18 mouse cellular contexts compared by ENCODE assay signal in genomic region chr19:14772794-14773193, GRCm38 (mm10).
DNase-seq lines count a peak whose midpoint lies in the region; ATAC-seq and TF ChIP-seq lines count a peak whose summit lies in the region.
"Had no signal": no experiment of that assay in that cellular context is flagged by ENCODE, and none has a peak within 500 bp of the region (broad histone marks: within the 10 kb centered on the region; RNA-seq: fewer than 3 reads in every experiment).

No protein-coding gene starts in this region.

- no peak for TF ChIP-seq CTCF in brain, embryonic 14.5 days (IDR thresholded peaks at IDR 0.05; ENCODE audit: borderline replicate concordance, extremely low read depth, insufficient read depth, insufficient read length)

- H3K4me2 ChIP-seq in heart, embryonic 14.5 days (ENCODE audit: low read length), result no peak overlapping the region
- H3K4me2 ChIP-seq in heart, embryonic 16.5 days (ENCODE audit: low read depth, low read length), result no peak overlapping the region
- no peak overlapping the region for H3K4me2 ChIP-seq in heart, embryonic 12.5 days
- H3K4me2 ChIP-seq: embryonic facial prominence, embryonic 12.5 days; forebrain, embryonic 13.5 days; forebrain, embryonic 15.5 days had no signal

- H3K27me3 ChIP-seq in heart, embryonic 14.5 days (ENCODE audit: control insufficient read depth, insufficient read depth, low read length), result 0 out of 2 replicates have a peak, but pooled peaks cover 6% of the 10 kb centered on the region
- no peaks in the 10 kb centered on the region for H3K27me3 ChIP-seq in heart, embryonic 16.5 days (ENCODE audit: control insufficient read depth, insufficient read depth, low read length)
- H3K27me3 ChIP-seq in heart, embryonic 12.5 days (replicated peaks), result peaks cover 7% of the 10 kb centered on the region
- H3K27me3 ChIP-seq: embryonic facial prominence, embryonic 12.5 days; forebrain, embryonic 13.5 days; forebrain, embryonic 15.5 days had no signal

- TF ChIP-seq POLR2A in brain, embryonic 14.5 days (IDR thresholded peaks at IDR 0.05; ENCODE audit: borderline replicate concordance, extremely low read depth, insufficient read depth, insufficient read length, poor library complexity, severe bottlenecking), result no peak

- H3K4me3 ChIP-seq in heart, embryonic 14.5 days (ENCODE audit: control insufficient read depth in 1 of 2, insufficient read depth in 1 of 2, low read depth in 1 of 2, low read length in 2 of 2), result no peak overlapping the region
- no peak overlapping the region for H3K4me3 ChIP-seq in heart, embryonic 16.5 days (ENCODE audit: low read length)
- H3K4me3 ChIP-seq in heart, embryonic 12.5 days, result no peak overlapping the region
- H3K4me3 ChIP-seq: embryonic facial prominence, embryonic 10.5 days; embryonic facial prominence, embryonic 12.5 days; forebrain, embryonic 13.5 days; forebrain, embryonic 15.5 days had no signal

- H3K9ac ChIP-seq in heart, embryonic 14.5 days (ENCODE audit: low read length), result no peak overlapping the region
- no peak overlapping the region for H3K9ac ChIP-seq in heart, embryonic 16.5 days (ENCODE audit: low read length)
- no peak overlapping the region for H3K9ac ChIP-seq in heart, embryonic 12.5 days
- H3K9ac ChIP-seq: embryonic facial prominence, embryonic 12.5 days; forebrain, embryonic 13.5 days; forebrain, embryonic 15.5 days had no signal

- H3K36me3 ChIP-seq in heart, embryonic 14.5 days (ENCODE audit: control insufficient read depth, insufficient read depth, low read length), result no peaks in the 10 kb centered on the region
- H3K36me3 ChIP-seq in heart, embryonic 16.5 days (ENCODE audit: control insufficient read depth, insufficient read depth), result no peaks in the 10 kb centered on the region
- no peaks in the 10 kb centered on the region for H3K36me3 ChIP-seq in heart, embryonic 12.5 days
- H3K36me3 ChIP-seq: embryonic facial prominence, embryonic 10.5 days; embryonic facial prominence, embryonic 12.5 days; forebrain, embryonic 15.5 days had no signal

- no peak for DNase-seq in heart, postnatal 10 days
- peak; percentile 27 for DNase-seq in brain, embryonic 14.5 days (ENCODE audit: low read depth)
- no peak for DNase-seq in kidney, postnatal 25 days
- DNase-seq: adrenal gland, adult 2 months; adrenal gland, postnatal 10 days; adrenal gland, postnatal 25 days; cerebellum, adult 11-12 months; cerebellum, adult 2 months; cerebellum, adult 9-10 months; cerebellum, postnatal 10 days; cerebellum, postnatal 25 days had no signal

- ATAC-seq in heart, embryonic 14.5 days (ENCODE audit: insufficient number of reproducible peaks, insufficient read depth, low FRiP score, low read depth), result no peak
- peak; percentile 70 for ATAC-seq in heart, embryonic 16.5 days (replicated peaks; ENCODE audit: extremely low read depth, insufficient read depth, low FRiP score)
- no peak for ATAC-seq in heart, embryonic 12.5 days (ENCODE audit: insufficient number of reproducible peaks, low FRiP score)
- ATAC-seq: forebrain, embryonic 13.5 days; forebrain, embryonic 15.5 days had no signal

- WGBS in heart, embryonic 14.5 days, result 41% methylated on average over 2 of the region's 2 CpGs
- WGBS in heart, embryonic 16.5 days, result 53% methylated on average over 2 of the region's 2 CpGs
- 53% methylated on average over 2 of the region's 2 CpGs for WGBS in heart, embryonic 12.5 days

- H3K9me3 ChIP-seq in heart, embryonic 14.5 days (ENCODE audit: control insufficient read depth, low read length), result no peaks in the 10 kb centered on the region
- H3K9me3 ChIP-seq in heart, embryonic 16.5 days (replicated peaks; ENCODE audit: control insufficient read depth, low read length), result peaks cover 3% of the 10 kb centered on the region; the same call in 1 of the 2 replicates
- H3K9me3 ChIP-seq in heart, embryonic 12.5 days (replicated peaks), result peaks cover 4% of the 10 kb centered on the region; the same call in 1 of the 2 replicates
- H3K9me3 ChIP-seq: embryonic facial prominence, embryonic 12.5 days; forebrain, embryonic 13.5 days; forebrain, embryonic 15.5 days had no signal

- intact Hi-C loops in heart, postnatal 10 days (cut with DNase I), result no loop called here

- H3K27ac ChIP-seq in heart, embryonic 14.5 days (replicated peaks in 1 of 2; ENCODE audit: control insufficient read depth in 1 of 2, insufficient read depth in 1 of 2, low read depth in 2 of 2, low read length in 2 of 2), result peak overlapping the region; percentile 32 to 44; a peak in 2 of 4 replicates
- no peak overlapping the region for H3K27ac ChIP-seq in heart, embryonic 16.5 days (ENCODE audit: low read length)
- no peak overlapping the region for H3K27ac ChIP-seq in heart, embryonic 12.5 days (ENCODE audit: poor library complexity, severe bottlenecking)
- H3K27ac ChIP-seq: embryonic facial prominence, embryonic 10.5 days; embryonic facial prominence, embryonic 12.5 days; forebrain, embryonic 13.5 days; forebrain, embryonic 15.5 days had no signal

- peaks cover 2 to 7% of the 10 kb centered on the region in 2 experiments; a peak in 1 of 4 replicates for H3K4me1 ChIP-seq in heart, embryonic 14.5 days (ENCODE audit: control insufficient read depth in 2 of 2, insufficient read depth in 2 of 2, low read length in 2 of 2)
- H3K4me1 ChIP-seq in heart, embryonic 16.5 days (ENCODE audit: control insufficient read depth, insufficient read depth, low read length), result peaks cover 5% of the 10 kb centered on the region
- H3K4me1 ChIP-seq in heart, embryonic 12.5 days (replicated peaks), result peaks cover 6% of the 10 kb centered on the region
- H3K4me1 ChIP-seq: embryonic facial prominence, embryonic 12.5 days had no signal

Comparison
In these comparisons a context has a peak if more than half of its experiments do, and no peak if none do; other contexts are left out.
1. H3K27ac ChIP-seq: peak in heart, embryonic 14.5 days (2 of 2); none in heart, embryonic 16.5 days (single experiment) and heart, embryonic 12.5 days (single experiment).